Mouse (Mus musculus): ENCODE measurements around the gene Cby3. TPM values are rescaled to one million over a fixed set of nuclear protein-coding genes. Genes with fewer than 3 reads are reported as not detected.

Gene Cby3
- polyA plus RNA-seq, 1 experiment from 2014 or later: 0.78 TPM

- ATAC-seq (ENCODE audit: low read depth): peak; percentile 86
- Histone ChIP-seq H3K4me1 (replicated peaks) (peaks cover 40% of the 10 kb centered on the region), H3K36me3 (peaks cover 22% of the 10 kb centered on the region), H3K27ac (replicated peaks) (peak overlapping the region; percentile 99), H3K9me3 (no peaks in the 10 kb centered on the region), H3K27me3 (no peaks in the 10 kb centered on the region), H3K9ac (peak overlapping the region; percentile 99), H3K4me3 (peak overlapping the region; percentile 97), H3K4me2 (peak overlapping the region; percentile 97)
- WGBS: under 1% methylated on average over 64 of the region's 71 CpGs
Observed at GRCm38 (mm10) chr11:50377892-50378684, 23.8 kb downstream of the Cby3 start.

GRCm38 (mm10) chr11:50379023-50379752, 24.9 kb downstream of the Cby3 start:
- ATAC-seq (ENCODE audit: low read depth): no peak
- Histone ChIP-seq H3K27me3 (no peaks in the 10 kb centered on the region), H3K36me3 (peaks cover 29% of the 10 kb centered on the region), H3K4me3 (peak overlapping the region; percentile 97), H3K4me2 (peak overlapping the region; percentile 97), H3K9me3 (no peaks in the 10 kb centered on the region), H3K4me1 (replicated peaks) (peaks cover 40% of the 10 kb centered on the region), H3K27ac (replicated peaks) (no peak overlapping the region), H3K9ac (peak overlapping the region; percentile 99)
- WGBS: 75% methylated on average over 12 of the region's 12 CpGs

GRCm38 (mm10) chr11:50381311-50381710, 27.0 kb downstream of the Cby3 start:
- H3K36me3 ChIP-seq: peaks cover 43% of the 10 kb centered on the region
- no peaks in the 10 kb centered on the region for H3K27me3 ChIP-seq
- H3K27ac ChIP-seq (replicated peaks): no peak overlapping the region
- no peaks in the 10 kb centered on the region for H3K9me3 ChIP-seq
- peak overlapping the region; percentile 58 for H3K4me2 ChIP-seq
- WGBS: 29% methylated on average over 4 of the region's 4 CpGs
- no peak for ATAC-seq (ENCODE audit: low read depth)
- peak overlapping the region; percentile 28; the same call in 1 of the 2 replicates for H3K9ac ChIP-seq
- peak overlapping the region; percentile 34 for H3K4me3 ChIP-seq
- peaks cover 35% of the 10 kb centered on the region for H3K4me1 ChIP-seq (replicated peaks)

- WGBS: 82% methylated on average over 3 of the region's 3 CpGs
- peaks cover 82% of the 10 kb centered on the region for H3K36me3 ChIP-seq
- H3K27ac ChIP-seq (replicated peaks): no peak overlapping the region
- no peaks in the 10 kb centered on the region for H3K27me3 ChIP-seq
- no peak overlapping the region for H3K4me3 ChIP-seq
- peaks cover 5% of the 10 kb centered on the region for H3K4me1 ChIP-seq (replicated peaks)
- no peak overlapping the region for H3K4me2 ChIP-seq
- no peaks in the 10 kb centered on the region for H3K9me3 ChIP-seq
- H3K9ac ChIP-seq: no peak overlapping the region
- ATAC-seq (ENCODE audit: low read depth): no peak
Observed at GRCm38 (mm10) chr11:50387167-50387679, 33.0 kb downstream of the Cby3 start.

GRCm38 (mm10) chr11:50387697-50388096, 33.4 kb downstream of the Cby3 start:
- no peak for ATAC-seq (ENCODE audit: low read depth)
- Histone ChIP-seq H3K4me1 (replicated peaks) (peaks cover 1% of the 10 kb centered on the region), H3K4me3 (no peak overlapping the region), H3K4me2 (no peak overlapping the region), H3K9me3 (no peaks in the 10 kb centered on the region), H3K27ac (replicated peaks) (no peak overlapping the region), H3K9ac (no peak overlapping the region), H3K27me3 (no peaks in the 10 kb centered on the region), H3K36me3 (peaks cover 83% of the 10 kb centered on the region)
- 89% methylated on average over 4 of the region's 4 CpGs for WGBS

GRCm38 (mm10) chr11:50388217-50388929, 34.1 kb downstream of the Cby3 start:
- H3K36me3 ChIP-seq: peaks cover 83% of the 10 kb centered on the region
- no peak overlapping the region for H3K4me3 ChIP-seq
- 93% methylated on average over 3 of the region's 3 CpGs for WGBS
- no peaks in the 10 kb centered on the region for H3K4me1 ChIP-seq (replicated peaks)
- H3K9ac ChIP-seq: no peak overlapping the region
- H3K9me3 ChIP-seq: no peaks in the 10 kb centered on the region
- ATAC-seq (ENCODE audit: low read depth): no peak
- H3K27me3 ChIP-seq: no peaks in the 10 kb centered on the region
- no peak overlapping the region for H3K27ac ChIP-seq (replicated peaks)
- H3K4me2 ChIP-seq: no peak overlapping the region

GRCm38 (mm10) chr11:50389011-50389410, 34.7 kb downstream of the Cby3 start:
- no peak for ATAC-seq (ENCODE audit: low read depth)
- WGBS: 73% methylated on average over 3 of the region's 3 CpGs
- H3K36me3 ChIP-seq: peaks cover 85% of the 10 kb centered on the region
- peak overlapping the region; percentile 10; the same call in 1 of the 2 replicates for H3K27ac ChIP-seq (replicated peaks)
- no peaks in the 10 kb centered on the region for H3K4me1 ChIP-seq (replicated peaks)
- H3K4me2 ChIP-seq: no peak overlapping the region
- H3K27me3 ChIP-seq: no peaks in the 10 kb centered on the region
- no peak overlapping the region for H3K9ac ChIP-seq
- no peaks in the 10 kb centered on the region for H3K9me3 ChIP-seq
- H3K4me3 ChIP-seq: no peak overlapping the region

- 70% methylated on average over 5 of the region's 5 CpGs for WGBS
Observed at GRCm38 (mm10) chr11:50389616-50390015, 35.4 kb downstream of the Cby3 start.

GRCm38 (mm10) chr11:50391272-50391960, 37.2 kb downstream of the Cby3 start:
- Histone ChIP-seq H3K27me3 (no peaks in the 10 kb centered on the region), H3K27ac (replicated peaks) (no peak overlapping the region), H3K4me1 (replicated peaks) (no peaks in the 10 kb centered on the region), H3K9me3 (no peaks in the 10 kb centered on the region), H3K36me3 (peaks cover 86% of the 10 kb centered on the region), H3K9ac (no peak overlapping the region), H3K4me3 (no peak overlapping the region), H3K4me2 (no peak overlapping the region)
- 83% methylated on average over 4 of the region's 4 CpGs for WGBS
- no peak for ATAC-seq (ENCODE audit: low read depth)

More at GRCm38 (mm10) chr11:50389616-50390015, 35.4 kb downstream of the Cby3 start:
- no peak overlapping the region for H3K4me3 ChIP-seq
- no peaks in the 10 kb centered on the region for H3K4me1 ChIP-seq (replicated peaks)
- no peaks in the 10 kb centered on the region for H3K27me3 ChIP-seq
- H3K4me2 ChIP-seq: no peak overlapping the region
- peaks cover 88% of the 10 kb centered on the region for H3K36me3 ChIP-seq
- no peak overlapping the region for H3K9ac ChIP-seq
- H3K27ac ChIP-seq (replicated peaks): no peak overlapping the region
- no peaks in the 10 kb centered on the region for H3K9me3 ChIP-seq
- no peak for ATAC-seq (ENCODE audit: low read depth)

GRCm38 (mm10) chr11:50393306-50393705, 39.0 kb downstream of the Cby3 start:
- WGBS: 85% methylated on average over 6 of the region's 6 CpGs
- Histone ChIP-seq H3K27me3 (no peaks in the 10 kb centered on the region), H3K4me3 (no peak overlapping the region), H3K9ac (no peak overlapping the region), H3K4me2 (no peak overlapping the region), H3K9me3 (no peaks in the 10 kb centered on the region), H3K4me1 (replicated peaks) (no peaks in the 10 kb centered on the region), H3K27ac (replicated peaks) (no peak overlapping the region), H3K36me3 (peaks cover 86% of the 10 kb centered on the region)
- no peak for ATAC-seq (ENCODE audit: low read depth)

GRCm38 (mm10) chr11:50394731-50395130, 40.5 kb downstream of the Cby3 start:
- Histone ChIP-seq H3K9ac (no peak overlapping the region), H3K27me3 (no peaks in the 10 kb centered on the region), H3K9me3 (no peaks in the 10 kb centered on the region), H3K36me3 (peaks cover 87% of the 10 kb centered on the region), H3K27ac (replicated peaks) (no peak overlapping the region), H3K4me2 (no peak overlapping the region), H3K4me1 (replicated peaks) (no peaks in the 10 kb centered on the region), H3K4me3 (no peak overlapping the region)
- ATAC-seq (ENCODE audit: low read depth): no peak
- WGBS: 88% methylated on average over 7 of the region's 7 CpGs

All from neural tube, embryonic 13.5 days (tissue).